Mouse (Mus musculus) monocyte, adult 5-6 weeks (primary cell): ENCODE data around the gene Rfxank. TPM values are rescaled to one million over a fixed set of nuclear protein-coding genes. Genes with fewer than 3 reads are reported as not detected.

Experiments used
- total RNA-seq: library from RNA; stranded (forward); fragments of 200-1000, 200-491, 200-594 nt; gene quantifications from 3 replicates; pipeline ENCODE4 v1.2.3, GENCODE M21; 2017

Gene Rfxank
- total RNA-seq, 1 experiment from 2014 or later = 12.5 TPM

Other genes starting within 250 kb of the Rfxank start
- gene Tssk6, start 237.0 kb downstream of the Rfxank start, total RNA-seq = 0.95 to 1.6 TPM (median 1.1 TPM) in 3 replicates
- 91.2 to 131 TPM (median 108 TPM) in 3 replicates for gene Ndufa13, start 236.6 kb downstream of the Rfxank start, total RNA-seq
- gene Yjefn3, start 236.4 kb downstream of the Rfxank start, total RNA-seq = not detected in 3 replicates
- gene Gatad2a, start 142.8 kb downstream of the Rfxank start, total RNA-seq = 65.6 to 93.7 TPM (median 68.3 TPM) in 3 replicates
- 58.1 to 68.4 TPM (median 66.0 TPM) in 3 replicates for gene Mau2, start 96.4 kb downstream of the Rfxank start, total RNA-seq
- gene Sugp1, start 96.3 kb downstream of the Rfxank start, total RNA-seq = 32.1 to 49.3 TPM (median 38.7 TPM) in 3 replicates
- 3.2 to 3.9 TPM in 2 of 3 replicates, not detected in the other for gene Tm6sf2, start 66.2 kb downstream of the Rfxank start, total RNA-seq
- gene Hapln4, start 55.7 kb downstream of the Rfxank start, total RNA-seq = not detected in 3 replicates
- not detected in 3 replicates for gene Ncan, start 18.3 kb downstream of the Rfxank start, total RNA-seq
- gene Nr2c2ap, start 7.8 kb downstream of the Rfxank start, total RNA-seq = 6.0 to 12.0 TPM (median 11.1 TPM) in 3 replicates
- gene Borcs8, start 345 bp upstream of the Rfxank start, total RNA-seq = 60.6 to 63.2 TPM (median 61.3 TPM) in 3 replicates
- gene Mef2b, start 557 bp upstream of the Rfxank start, total RNA-seq = 0.78 to 1.5 TPM in 2 of 3 replicates, not detected in the other
- gene Tmem161a, start 33.2 kb upstream of the Rfxank start, total RNA-seq = 4.2 to 14.5 TPM (median 9.0 TPM) in 3 replicates
- gene Slc25a42, start 73.2 kb upstream of the Rfxank start, total RNA-seq = 0.32 to 1.4 TPM in 2 of 3 replicates, not detected in the other
- 14.0 to 47.5 TPM (median 21.6 TPM) in 3 replicates for gene Sugp2, start 95.1 kb upstream of the Rfxank start, total RNA-seq
- 1.7 to 8.4 TPM (median 2.9 TPM) in 3 replicates for gene Armc6, start 95.3 kb upstream of the Rfxank start, total RNA-seq
- 2.0 to 3.7 TPM (median 3.4 TPM) in 3 replicates for gene Homer3, start 143.7 kb upstream of the Rfxank start, total RNA-seq
- 74.6 to 94.0 TPM (median 75.3 TPM) in 3 replicates for gene Ddx49, start 163.3 kb upstream of the Rfxank start, total RNA-seq
- 79.7 to 131 TPM (median 108 TPM) in 3 replicates for gene Cope, start 163.4 kb upstream of the Rfxank start, total RNA-seq
- gene Cers1, start 176.6 kb upstream of the Rfxank start, total RNA-seq = not detected in 3 replicates
- gene Gdf1, start 190.7 kb upstream of the Rfxank start, total RNA-seq = not detected in 3 replicates
- gene Upf1, start 214.1 kb upstream of the Rfxank start, total RNA-seq = 21.5 to 44.5 TPM (median 27.6 TPM) in 3 replicates
- 0.11 to 4.1 TPM (median 0.19 TPM) in 3 replicates for gene Comp, start 234.4 kb upstream of the Rfxank start, total RNA-seq